Mouse (Mus musculus) C3H10T1/2 (cell line): ENCODE results near the gene Olfr1537. TPM values are rescaled to one million over a fixed set of nuclear protein-coding genes. Genes with fewer than 3 reads are reported as not detected.

Experiments used
- polyA plus RNA-seq, 2 experiments: library from polyadenylated mRNA; unstranded; fragments of >200 nt; fragmentation: generic; extraction: Trizol; gene quantifications; one replicate each; pipeline ENCODE4 v1.2.1; 2012; ENCODE audit warnings: missing spikeins in 2 of 2

Gene Olfr1537
- not detected for polyA plus RNA-seq

GRCm38 (mm10) chr9:39249894-39250293 lies at the start of gene Olfr1537:
TSS of gene Olfr1537 (minus strand) at chr9:39249994.

DNA sequence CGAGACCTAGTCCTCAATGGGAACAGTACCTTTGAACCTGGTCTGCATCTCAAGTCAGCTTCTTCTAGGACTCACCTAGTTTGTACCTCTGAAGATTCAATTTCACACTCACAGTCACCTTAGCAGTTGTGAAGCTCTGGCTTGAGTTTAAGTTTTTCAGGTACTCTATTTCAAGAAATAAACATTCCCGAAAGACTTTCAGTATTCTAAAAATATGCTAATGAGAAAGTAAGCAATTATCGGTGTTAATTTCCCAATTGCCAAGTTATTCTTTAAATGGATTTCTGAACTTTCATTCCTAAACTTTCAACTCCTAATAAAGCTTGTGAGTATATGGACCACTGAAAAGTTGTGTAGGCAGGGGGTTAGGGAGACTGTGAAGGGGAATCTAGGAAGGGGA lies 26.9 kb upstream of the Olfr1537 start, which contains the start of gene Olfr945:
Gene Olfr945, minus strand, starts transcription at position 101 of the 400 bp plus-strand sequence.

GRCm38 (mm10) chr9:39201620-39202019 lies 48.2 kb downstream of the Olfr1537 start, which contains the start of gene Olfr944:
TSS of gene Olfr944 (plus strand) at chr9:39201920.

Other genes with a start within 250 kb of the Olfr1537 start
- gene Olfr146, start 226.6 kb downstream of the Olfr1537 start, polyA plus RNA-seq: not detected
- not detected for gene Olfr937, start 185.0 kb downstream of the Olfr1537 start, polyA plus RNA-seq
- not detected for gene Olfr938, start 171.1 kb downstream of the Olfr1537 start, polyA plus RNA-seq
- not detected for gene Olfr27, start 121.9 kb downstream of the Olfr1537 start, polyA plus RNA-seq
- gene Olfr943, start 83.7 kb downstream of the Olfr1537 start, polyA plus RNA-seq: not detected
- gene Olfr944, start 48.1 kb downstream of the Olfr1537 start, polyA plus RNA-seq: not detected
- gene Olfr945, start 26.8 kb upstream of the Olfr1537 start, polyA plus RNA-seq: not detected
- not detected for gene Olfr948, start 76.1 kb upstream of the Olfr1537 start, polyA plus RNA-seq
- gene Olfr951, start 137.4 kb upstream of the Olfr1537 start, polyA plus RNA-seq: not detected
- not detected for gene Olfr952, start 177.2 kb upstream of the Olfr1537 start, polyA plus RNA-seq
- gene Olfr954, start 206.7 kb upstream of the Olfr1537 start, polyA plus RNA-seq: not detected
- not detected for gene Olfr955, start 221.9 kb upstream of the Olfr1537 start, polyA plus RNA-seq
- not detected for gene Olfr44, start 244.0 kb upstream of the Olfr1537 start, polyA plus RNA-seq